Mouse (Mus musculus): ENCODE data around the gene Slc9a9. TPM values are rescaled to one million over a fixed set of nuclear protein-coding genes. Genes with fewer than 3 reads are reported as not detected.

Slc9a9 gene
- polyA plus RNA-seq, 2 experiments, result 3.7 to 5.1 TPM

GRCm38 (mm10) chr9:95089050-95089449 is 419.3 kb downstream of the Slc9a9 start:
- TF ChIP-seq POLR2A (IDR thresholded peaks at IDR 0.05; ENCODE audit: borderline replicate concordance, extremely low read depth, insufficient read depth, insufficient read length), result no peak
- Histone ChIP-seq H3K9ac (ENCODE audit: low read depth, low read length, severe bottlenecking) (no peak overlapping the region), H3K36me3 (ENCODE audit: control insufficient read depth, insufficient read depth, low read length) (no peaks in the 10 kb centered on the region), H3K27ac (replicated peaks; ENCODE audit: low read depth, low read length) (no peak overlapping the region), H3K9me3 (ENCODE audit: control insufficient read depth, low read length) (no peaks in the 10 kb centered on the region), H3K27me3 (ENCODE audit: control insufficient read depth, insufficient read depth, low read length) (no peaks in the 10 kb centered on the region), H3K4me2 (replicated peaks; ENCODE audit: low read depth, low read length, severe bottlenecking) (no peak overlapping the region), H3K4me1 (ENCODE audit: control insufficient read depth, insufficient read depth, low read length) (no peaks in the 10 kb centered on the region), H3K4me3 (replicated peaks; ENCODE audit: low read length) (no peak overlapping the region)
- DNase-seq (ENCODE audit: low spot score) (peak; percentile 26), ATAC-seq (ENCODE audit: low FRiP score, low read depth) (no peak)
- 57% methylated on average over 6 of the region's 6 CpGs for WGBS

GRCm38 (mm10) chr9:95096486-95096885 is 426.8 kb downstream of the Slc9a9 start:
- no peak for TF ChIP-seq POLR2A (IDR thresholded peaks at IDR 0.05; ENCODE audit: borderline replicate concordance, extremely low read depth, insufficient read depth, insufficient read length)
- DNase-seq (ENCODE audit: low spot score) (no peak), ATAC-seq (ENCODE audit: low FRiP score, low read depth) (no peak)
- WGBS, result 80% methylated on average over 3 of the region's 3 CpGs
- Histone ChIP-seq H3K4me3 (replicated peaks; ENCODE audit: low read length) (no peak overlapping the region), H3K9me3 (ENCODE audit: control insufficient read depth, low read length) (no peaks in the 10 kb centered on the region), H3K27me3 (ENCODE audit: control insufficient read depth, insufficient read depth, low read length) (no peaks in the 10 kb centered on the region), H3K9ac (ENCODE audit: low read depth, low read length, severe bottlenecking) (no peak overlapping the region), H3K27ac (replicated peaks; ENCODE audit: low read depth, low read length) (no peak overlapping the region), H3K36me3 (ENCODE audit: control insufficient read depth, insufficient read depth, low read length) (no peaks in the 10 kb centered on the region), H3K4me1 (ENCODE audit: control insufficient read depth, insufficient read depth, low read length) (no peaks in the 10 kb centered on the region), H3K4me2 (replicated peaks; ENCODE audit: low read depth, low read length, severe bottlenecking) (no peak overlapping the region)

- Histone ChIP-seq H3K4me1 (ENCODE audit: control insufficient read depth, insufficient read depth, low read length) (no peaks in the 10 kb centered on the region), H3K27ac (replicated peaks; ENCODE audit: low read depth, low read length) (no peak overlapping the region), H3K36me3 (ENCODE audit: control insufficient read depth, insufficient read depth, low read length) (no peaks in the 10 kb centered on the region), H3K9me3 (ENCODE audit: control insufficient read depth, low read length) (no peaks in the 10 kb centered on the region), H3K4me3 (replicated peaks; ENCODE audit: low read length) (no peak overlapping the region), H3K9ac (ENCODE audit: low read depth, low read length, severe bottlenecking) (no peak overlapping the region), H3K27me3 (ENCODE audit: control insufficient read depth, insufficient read depth, low read length) (no peaks in the 10 kb centered on the region), H3K4me2 (replicated peaks; ENCODE audit: low read depth, low read length, severe bottlenecking) (no peak overlapping the region)
- no peak for ATAC-seq (ENCODE audit: low FRiP score, low read depth)
- TF ChIP-seq POLR2A (IDR thresholded peaks at IDR 0.05; ENCODE audit: borderline replicate concordance, extremely low read depth, insufficient read depth, insufficient read length), result no peak
- 89% methylated on average over 6 of the region's 6 CpGs for whole genome bisulfite sequencing
- DNase-seq (ENCODE audit: low spot score), result no peak
Observed at GRCm38 (mm10) chr9:95105768-95106167, 436.1 kb downstream of the Slc9a9 start.

GRCm38 (mm10) chr9:95109799-95110198 is 440.1 kb downstream of the Slc9a9 start:
- ATAC-seq (ENCODE audit: low FRiP score, low read depth) (no peak), DNase-seq (ENCODE audit: low spot score) (no peak)
- Histone ChIP-seq H3K27me3 (ENCODE audit: control insufficient read depth, insufficient read depth, low read length) (no peaks in the 10 kb centered on the region), H3K27ac (replicated peaks; ENCODE audit: low read depth, low read length) (no peak overlapping the region), H3K9ac (ENCODE audit: low read depth, low read length, severe bottlenecking) (no peak overlapping the region), H3K36me3 (ENCODE audit: control insufficient read depth, insufficient read depth, low read length) (no peaks in the 10 kb centered on the region), H3K4me2 (replicated peaks; ENCODE audit: low read depth, low read length, severe bottlenecking) (no peak overlapping the region), H3K4me1 (ENCODE audit: control insufficient read depth, insufficient read depth, low read length) (no peaks in the 10 kb centered on the region), H3K4me3 (replicated peaks; ENCODE audit: low read length) (no peak overlapping the region), H3K9me3 (ENCODE audit: control insufficient read depth, low read length) (no peaks in the 10 kb centered on the region)
- no peak for TF ChIP-seq POLR2A (IDR thresholded peaks at IDR 0.05; ENCODE audit: borderline replicate concordance, extremely low read depth, insufficient read depth, insufficient read length)

- DNase-seq (ENCODE audit: low spot score), result no peak
Observed at GRCm38 (mm10) chr9:95110768-95111167, 441.1 kb downstream of the Slc9a9 start.

GRCm38 (mm10) chr9:95111732-95112131 is 442.0 kb downstream of the Slc9a9 start:
- no peaks in the 10 kb centered on the region for H3K27me3 ChIP-seq (ENCODE audit: control insufficient read depth, insufficient read depth, low read length)
- no peaks in the 10 kb centered on the region for H3K9me3 ChIP-seq (ENCODE audit: control insufficient read depth, low read length)
- no peak for TF ChIP-seq POLR2A (IDR thresholded peaks at IDR 0.05; ENCODE audit: borderline replicate concordance, extremely low read depth, insufficient read depth, insufficient read length)
- no peak overlapping the region for H3K4me3 ChIP-seq (replicated peaks; ENCODE audit: low read length)
- H3K36me3 ChIP-seq (ENCODE audit: control insufficient read depth, insufficient read depth, low read length), result no peaks in the 10 kb centered on the region
- H3K4me1 ChIP-seq (ENCODE audit: control insufficient read depth, insufficient read depth, low read length), result no peaks in the 10 kb centered on the region
- no peak overlapping the region for H3K27ac ChIP-seq (replicated peaks; ENCODE audit: low read depth, low read length)
- ATAC-seq (ENCODE audit: low FRiP score, low read depth) (no peak), DNase-seq (ENCODE audit: low spot score) (no peak)
- no peak overlapping the region for H3K4me2 ChIP-seq (replicated peaks; ENCODE audit: low read depth, low read length, severe bottlenecking)
- WGBS, result 86% methylated on average over 1 of the region's 1 CpGs
- H3K9ac ChIP-seq (ENCODE audit: low read depth, low read length, severe bottlenecking), result no peak overlapping the region

More at GRCm38 (mm10) chr9:95110768-95111167, 441.1 kb downstream of the Slc9a9 start:
- TF ChIP-seq POLR2A (IDR thresholded peaks at IDR 0.05; ENCODE audit: borderline replicate concordance, extremely low read depth, insufficient read depth, insufficient read length), result no peak
- Histone ChIP-seq H3K36me3 (ENCODE audit: control insufficient read depth, insufficient read depth, low read length) (no peaks in the 10 kb centered on the region), H3K4me3 (replicated peaks; ENCODE audit: low read length) (no peak overlapping the region), H3K27ac (replicated peaks; ENCODE audit: low read depth, low read length) (no peak overlapping the region), H3K9me3 (ENCODE audit: control insufficient read depth, low read length) (no peaks in the 10 kb centered on the region), H3K4me1 (ENCODE audit: control insufficient read depth, insufficient read depth, low read length) (no peaks in the 10 kb centered on the region), H3K27me3 (ENCODE audit: control insufficient read depth, insufficient read depth, low read length) (no peaks in the 10 kb centered on the region), H3K4me2 (replicated peaks; ENCODE audit: low read depth, low read length, severe bottlenecking) (no peak overlapping the region), H3K9ac (ENCODE audit: low read depth, low read length, severe bottlenecking) (no peak overlapping the region)
- ATAC-seq (ENCODE audit: low FRiP score, low read depth), result no peak
- 80% methylated on average over 5 of the region's 5 CpGs for WGBS
